Mouse (Mus musculus): Measurements from ENCODE around the gene Pim2. TPM values are rescaled to one million over a fixed set of nuclear protein-coding genes. Genes with fewer than 3 reads are reported as not detected.
"Not testable (repeated sequence)": the region's sequence is repeated elsewhere in the genome, so short reads cannot be mapped to it uniquely, and the experiment has no call there.

Pim2 gene
- polyA plus RNA-seq, 1 experiment, result 13.6 TPM

GRCm38 (mm10) chrX:7898880-7899874, 21.1 kb downstream of the Pim2 start, which contains the start of the genes Pqbp1 and Timm17b:
TSS of gene Pqbp1 (minus strand) at chrX:7899269.
TSS of gene Timm17b (plus strand) at chrX:7899357.
- WGBS, result 26% methylated on average over 62 of the region's 62 CpGs
- TF ChIP-seq POLR2A (IDR thresholded peaks at IDR 0.05; ENCODE audit: borderline replicate concordance, extremely low read depth, low read depth, low read length), result peak; percentile 63; the same call in 1 of the 2 replicates
- no peak for TF ChIP-seq CTCF (IDR thresholded peaks at IDR 0.05; ENCODE audit: insufficient read depth, low read length)
- Histone ChIP-seq H3K4me3 (replicated peaks; ENCODE audit: extremely low read depth, low read depth, low read length) (peak within 1 kb of the TSS; percentile 92), H3K4me1 (ENCODE audit: control insufficient read depth, insufficient read depth, low read length) (no peaks in the 10 kb centered on the region; the same call in 1 of the 2 replicates)
- peak; percentile 81 for DNase-seq

GRCm38 (mm10) chrX:7904441-7904840, 26.4 kb downstream of the Pim2 start:
- no peak for TF ChIP-seq CTCF (IDR thresholded peaks at IDR 0.05; ENCODE audit: insufficient read depth, low read length)
- no peak for TF ChIP-seq POLR2A (IDR thresholded peaks at IDR 0.05; ENCODE audit: borderline replicate concordance, extremely low read depth, low read depth, low read length)
- 84% methylated on average over 5 of the region's 5 CpGs for WGBS

GRCm38 (mm10) chrX:7907735-7908134, 29.7 kb downstream of the Pim2 start, which contains the start of gene Gm10491:
TSS of gene Gm10491 (minus strand) at chrX:7907835.
- WGBS, result 75% methylated on average over 5 of the region's 5 CpGs
- TF ChIP-seq CTCF (IDR thresholded peaks at IDR 0.05; ENCODE audit: insufficient read depth, low read length) (no peak), POLR2A (IDR thresholded peaks at IDR 0.05; ENCODE audit: borderline replicate concordance, extremely low read depth, low read depth, low read length) (no peak)
- Histone ChIP-seq H3K4me3 (replicated peaks; ENCODE audit: extremely low read depth, low read depth, low read length) (no peak within 1 kb of the TSS), H3K4me1 (ENCODE audit: control insufficient read depth, insufficient read depth, low read length) (no peaks in the 10 kb centered on the region)
- no peak for DNase-seq

More at GRCm38 (mm10) chrX:7904441-7904840, 26.4 kb downstream of the Pim2 start:
- no peaks in the 10 kb centered on the region; the same call in 1 of the 2 replicates for H3K4me1 ChIP-seq (ENCODE audit: control insufficient read depth, insufficient read depth, low read length)
- no peak for DNase-seq
- H3K4me3 ChIP-seq (replicated peaks; ENCODE audit: extremely low read depth, low read depth, low read length), result no peak overlapping the region

- WGBS, result 89% methylated on average over 4 of the region's 4 CpGs
- H3K4me1 ChIP-seq (ENCODE audit: control insufficient read depth, insufficient read depth, low read length); H3K4me3 ChIP-seq (replicated peaks; ENCODE audit: extremely low read depth, low read depth, low read length); DNase-seq: not testable (repeated sequence)
These were observed 31.2 kb downstream of the Pim2 start, which contains the start of gene Gm10490 for GRCm38 (mm10) chrX:7909242-7909641. TSS of gene Gm10490 (plus strand) at chrX:7909542.

- WGBS, result 63% methylated on average over 6 of the region's 6 CpGs
- no peak for TF ChIP-seq POLR2A (IDR thresholded peaks at IDR 0.05; ENCODE audit: borderline replicate concordance, extremely low read depth, low read depth, low read length)
- TF ChIP-seq CTCF (IDR thresholded peaks at IDR 0.05; ENCODE audit: insufficient read depth, low read length), result no peak
- DNase-seq, result no peak
These were observed 32.4 kb downstream of the Pim2 start for GRCm38 (mm10) chrX:7910473-7910872.

GRCm38 (mm10) chrX:7915669-7916068, 37.6 kb downstream of the Pim2 start:
- 37% methylated on average over 3 of the region's 3 CpGs for WGBS
- not testable (repeated sequence) for H3K4me3 ChIP-seq (replicated peaks; ENCODE audit: extremely low read depth, low read depth, low read length); DNase-seq; H3K4me1 ChIP-seq (ENCODE audit: control insufficient read depth, insufficient read depth, low read length)

More at GRCm38 (mm10) chrX:7910473-7910872, 32.4 kb downstream of the Pim2 start:
- Histone ChIP-seq H3K4me1 (ENCODE audit: control insufficient read depth, insufficient read depth, low read length) (no peaks in the 10 kb centered on the region), H3K4me3 (replicated peaks; ENCODE audit: extremely low read depth, low read depth, low read length) (no peak overlapping the region)

GRCm38 (mm10) chrX:7917960-7918359, 39.9 kb downstream of the Pim2 start:
- DNase-seq; H3K4me3 ChIP-seq (replicated peaks; ENCODE audit: extremely low read depth, low read depth, low read length); H3K4me1 ChIP-seq (ENCODE audit: control insufficient read depth, insufficient read depth, low read length): not testable (repeated sequence)
- WGBS, result 60% methylated on average over 6 of the region's 6 CpGs

GRCm38 (mm10) chrX:7919601-7920383, 41.7 kb downstream of the Pim2 start, which contains the start of gene Pcsk1n:
TSS of gene Pcsk1n (plus strand) at chrX:7919822.
- TF ChIP-seq CTCF (IDR thresholded peaks at IDR 0.05; ENCODE audit: insufficient read depth, low read length) (no peak), POLR2A (IDR thresholded peaks at IDR 0.05; ENCODE audit: borderline replicate concordance, extremely low read depth, low read depth, low read length) (no peak)
- no peak for DNase-seq
- WGBS, result 23% methylated on average over 39 of the region's 40 CpGs
- H3K4me1 ChIP-seq (ENCODE audit: control insufficient read depth, insufficient read depth, low read length), result no peaks in the 10 kb centered on the region
- H3K4me3 ChIP-seq (replicated peaks; ENCODE audit: extremely low read depth, low read depth, low read length), result no peak within 1 kb of the TSS

GRCm38 (mm10) chrX:7922032-7922431, 44.0 kb downstream of the Pim2 start:
- TF ChIP-seq POLR2A (IDR thresholded peaks at IDR 0.05; ENCODE audit: borderline replicate concordance, extremely low read depth, low read depth, low read length) (no peak), CTCF (IDR thresholded peaks at IDR 0.05; ENCODE audit: insufficient read depth, low read length) (no peak)
- no peak for DNase-seq
- WGBS, result 21% methylated on average over 48 of the region's 48 CpGs
- Histone ChIP-seq H3K4me3 (replicated peaks; ENCODE audit: extremely low read depth, low read depth, low read length) (no peak overlapping the region), H3K4me1 (ENCODE audit: control insufficient read depth, insufficient read depth, low read length) (no peaks in the 10 kb centered on the region)
